Mouse (Mus musculus) thymus, adult 2 months (tissue): Measurements from ENCODE around the gene Cradd.

Source experiments
- CTCF ChIP-seq: fragments of 200-500 bp; IDR thresholded peaks from 2 replicates; pipeline ENCODE4 v1.5.1; 2012; ENCODE audit warnings: mild to moderate bottlenecking, control low read depth, low read length, moderate library complexity, borderline replicate concordance; ENCODE audit not compliant: control insufficient read depth, poor library complexity, insufficient read depth; ENCODE audit errors: extremely low read depth
- POLR2A ChIP-seq: fragments of 200-500 bp; IDR thresholded peaks from 2 replicates; pipeline ENCODE4 v1.6.1; 2012; ENCODE audit warnings: mild to moderate bottlenecking, low read length, control low read depth, moderate library complexity; ENCODE audit not compliant: control insufficient read depth, poor library complexity, insufficient read depth; ENCODE audit errors: extremely low read depth

GRCm38 (mm10) chr10:95251674-95252073 is 72.3 kb downstream of the Cradd start:
- no peak for TF ChIP-seq POLR2A
- TF ChIP-seq CTCF, result no peak
